Mouse (Mus musculus) neural tube, embryonic 12.5 days (tissue): ENCODE data around the gene Pip4k2a. TPM values are rescaled to one million over a fixed set of nuclear protein-coding genes. Genes with fewer than 3 reads are reported as not detected.
A peak's percentile ranks its signal among the peaks of the same experiment; 100 is the strongest.

Experiments used
- ATAC-seq: fragments of 200-750 bp; cut with Nextera tagmentation; 2 replicates; pipeline ENCODE4 v1.8.0; 2017; ENCODE audit warnings: low read depth, mild to moderate bottlenecking, moderate TSS enrichment, moderate library complexity; ENCODE audit not compliant: low FRiP score
- H3K27ac ChIP-seq: fragments of 300-500 bp; sonication (generic); 2 replicates; pipeline ENCODE4 v1.5.1; 2016
- H3K27me3 ChIP-seq: fragments of 300-500 bp; sonication (generic); replicated peaks from 2 replicates; pipeline ENCODE4 v1.6.1; 2016; ENCODE audit warnings: mild to moderate bottlenecking
- H3K36me3 ChIP-seq: fragments of 300-500 bp; sonication (generic); 2 replicates; pipeline ENCODE4 v1.6.1; 2016; ENCODE audit warnings: mild to moderate bottlenecking
- H3K4me1 ChIP-seq: fragments of 300-500 bp; sonication (generic); 2 replicates; pipeline ENCODE4 v1.6.1; 2016
- H3K4me2 ChIP-seq: fragments of 300-500 bp; sonication (generic); replicated peaks from 2 replicates; pipeline ENCODE4 v1.6.1; 2016; ENCODE audit warnings: mild to moderate bottlenecking
- H3K4me3 ChIP-seq: fragments of 300-500 bp; sonication (generic); 2 replicates; pipeline ENCODE4 v1.5.1; 2016
- H3K9ac ChIP-seq: fragments of 300-500 bp; sonication (generic); 2 replicates; pipeline ENCODE4 v1.6.1; 2016; ENCODE audit warnings: mild to moderate bottlenecking
- H3K9me3 ChIP-seq: fragments of 300-500 bp; sonication (generic); 2 replicates; pipeline ENCODE4 v1.6.1; 2016; ENCODE audit warnings: mild to moderate bottlenecking
- WGBS: fragments of 180-500 bp; shearing (Covaris S2); methylation state at CpG from one replicate; pipeline ENCODE4 v1.1.7; 2016; 5-methylcytosine and 5-hydroxymethylcytosine counted together
- polyA plus RNA-seq: library from polyadenylated mRNA; unstranded; fragments of >200 nt; fragmentation: Nextera tagmentation; extraction: Ambion mirVana; gene quantifications from 2 replicates; pipeline ENCODE4 v1.2.1, GENCODE M21; 2016

Gene Pip4k2a
- polyA plus RNA-seq, 1 experiment from 2014 or later: 15.1 TPM

DNA sequence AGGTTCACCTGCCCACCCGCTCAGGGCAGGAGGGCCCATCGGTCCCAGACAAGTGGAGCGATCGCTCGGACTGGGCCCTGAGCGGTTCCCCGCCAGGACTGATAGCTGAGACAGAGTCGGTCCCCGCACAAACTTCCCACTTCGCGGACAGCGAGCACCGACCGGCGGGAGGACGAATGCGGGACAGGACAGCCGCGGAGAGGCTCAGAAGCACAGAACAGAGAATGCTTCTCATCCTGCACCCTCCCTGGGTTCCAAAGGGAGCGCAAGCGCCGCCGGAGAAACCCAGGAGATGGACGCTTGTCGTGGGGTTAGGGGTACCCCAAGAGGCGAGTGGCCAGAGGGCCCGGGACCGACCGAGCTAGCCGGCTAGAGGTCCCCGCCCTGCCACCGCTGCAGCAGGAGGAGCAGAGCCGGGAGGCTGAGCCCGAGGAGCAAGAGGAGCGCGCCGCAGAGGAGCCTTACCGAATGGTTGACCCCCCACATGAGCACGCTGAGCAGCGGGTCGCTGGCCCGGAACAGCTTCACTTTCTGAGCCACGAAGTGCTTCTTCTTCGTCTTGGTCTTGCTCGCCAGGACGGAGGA is 447 bp downstream of the Pip4k2a start:
- WGBS: under 1% methylated on average over 46 of the region's 46 CpGs
- H3K27me3 ChIP-seq: no peaks in the 10 kb centered on the region
- no peaks in the 10 kb centered on the region for H3K9me3 ChIP-seq
- peak; percentile 80 for ATAC-seq
- H3K9ac ChIP-seq: peak overlapping the region; percentile 76
- H3K4me2 ChIP-seq: peak overlapping the region; percentile 97
- peak overlapping the region; percentile 83 for H3K27ac ChIP-seq
- peaks cover 10% of the 10 kb centered on the region; the same call in 1 of the 2 replicates for H3K4me1 ChIP-seq
- H3K4me3 ChIP-seq: peak overlapping the region; percentile 79
- H3K36me3 ChIP-seq: no peaks in the 10 kb centered on the region

DNA sequence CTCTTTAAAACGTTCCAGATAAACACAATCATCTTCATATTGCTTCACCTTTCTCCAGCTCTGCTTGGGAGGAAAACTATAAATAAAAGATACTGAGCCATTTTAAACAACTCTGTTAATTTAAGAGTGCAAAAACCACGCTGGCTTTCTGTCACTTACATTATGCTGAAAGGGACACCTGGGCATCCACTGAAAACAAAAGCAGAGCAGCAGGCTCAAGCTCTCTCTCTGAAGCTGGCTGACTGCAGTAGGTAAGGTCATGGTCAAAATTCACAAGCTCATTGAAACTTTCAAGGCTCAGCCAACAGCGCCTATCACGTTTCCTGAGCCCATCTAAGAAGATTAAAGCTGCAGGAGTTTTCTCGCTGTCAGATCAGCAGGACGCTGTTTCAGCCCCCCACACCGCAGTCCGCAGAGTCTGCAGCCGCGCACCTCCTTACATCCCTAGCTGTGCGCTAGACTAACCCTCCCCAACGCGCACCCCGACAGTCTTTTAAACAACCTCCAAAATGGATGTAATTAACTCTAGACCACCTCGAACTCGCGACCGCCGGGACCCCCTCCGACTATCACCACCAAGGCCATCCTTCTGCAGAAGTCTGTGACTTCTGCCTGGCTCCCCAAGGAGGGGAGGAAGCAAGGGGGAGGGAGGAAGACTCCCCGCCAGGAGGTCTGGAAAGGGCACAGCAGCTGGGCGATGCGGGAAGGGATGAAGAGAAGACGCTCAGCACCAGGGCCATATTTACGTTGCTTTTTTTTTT is 1.3 kb downstream of the Pip4k2a start:
- Histone ChIP-seq H3K4me1 (peaks cover 10% of the 10 kb centered on the region; the same call in 1 of the 2 replicates), H3K9me3 (no peaks in the 10 kb centered on the region), H3K4me3 (peak overlapping the region; percentile 79), H3K4me2 (peak overlapping the region; percentile 97), H3K27me3 (no peaks in the 10 kb centered on the region), H3K9ac (peak overlapping the region; percentile 76), H3K36me3 (no peaks in the 10 kb centered on the region), H3K27ac (no peak overlapping the region)
- under 1% methylated on average over 25 of the region's 25 CpGs for WGBS
- ATAC-seq: no peak

DNA sequence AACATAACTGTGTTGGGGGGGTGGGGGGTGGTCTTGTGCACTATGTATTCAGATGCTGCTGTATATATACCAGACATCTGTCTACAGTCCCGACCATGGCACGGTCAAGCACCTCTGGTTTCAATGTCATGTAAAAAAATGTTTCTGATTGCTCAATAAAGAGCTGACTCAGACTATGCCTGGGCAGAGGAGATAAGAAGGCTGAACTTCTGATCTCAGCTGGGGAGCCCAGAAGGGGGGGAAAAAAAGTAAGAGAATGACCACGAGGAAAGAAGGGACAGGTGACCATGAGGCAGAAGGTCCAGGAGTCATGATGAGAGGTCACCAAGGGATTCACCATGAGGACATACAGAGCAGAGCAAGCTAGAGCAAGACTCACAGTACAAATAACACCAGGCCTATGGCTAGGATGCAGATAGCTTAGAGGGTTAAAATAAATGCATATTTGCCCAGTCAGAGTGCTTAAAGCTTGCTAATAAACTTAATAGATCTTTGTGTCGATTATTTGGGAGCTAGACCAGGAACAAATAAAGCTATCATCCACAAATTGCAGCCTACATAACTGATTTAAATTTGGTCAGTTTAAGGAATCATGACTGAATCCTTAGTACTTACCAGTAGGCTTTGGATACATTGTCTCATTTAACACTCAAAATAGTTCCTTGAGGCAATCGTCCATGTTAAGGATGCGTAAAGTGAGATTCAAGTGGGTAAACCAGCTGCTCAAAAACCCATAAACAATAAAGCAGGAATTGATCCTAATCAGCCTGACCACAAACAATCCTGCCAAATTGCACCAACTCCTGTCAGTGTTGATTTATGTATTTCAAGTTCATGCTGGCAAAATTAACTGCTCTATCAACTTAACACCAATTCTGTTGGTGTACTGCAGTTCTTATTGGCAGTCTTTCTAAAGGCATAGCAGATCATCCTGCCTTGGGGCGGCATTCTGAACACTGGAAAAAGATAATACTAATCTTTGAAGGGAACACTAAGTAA is 5.1 kb downstream of the Pip4k2a start:
- H3K9me3 ChIP-seq: no peaks in the 10 kb centered on the region
- 75% methylated on average over 7 of the region's 7 CpGs for WGBS
- peaks cover 4% of the 10 kb centered on the region; the same call in 1 of the 2 replicates for H3K4me1 ChIP-seq
- H3K9ac ChIP-seq: no peak overlapping the region
- no peak overlapping the region for H3K4me3 ChIP-seq
- no peak for ATAC-seq
- H3K27me3 ChIP-seq: no peaks in the 10 kb centered on the region
- H3K36me3 ChIP-seq: no peaks in the 10 kb centered on the region
- H3K27ac ChIP-seq: no peak overlapping the region
- no peak overlapping the region for H3K4me2 ChIP-seq

DNA sequence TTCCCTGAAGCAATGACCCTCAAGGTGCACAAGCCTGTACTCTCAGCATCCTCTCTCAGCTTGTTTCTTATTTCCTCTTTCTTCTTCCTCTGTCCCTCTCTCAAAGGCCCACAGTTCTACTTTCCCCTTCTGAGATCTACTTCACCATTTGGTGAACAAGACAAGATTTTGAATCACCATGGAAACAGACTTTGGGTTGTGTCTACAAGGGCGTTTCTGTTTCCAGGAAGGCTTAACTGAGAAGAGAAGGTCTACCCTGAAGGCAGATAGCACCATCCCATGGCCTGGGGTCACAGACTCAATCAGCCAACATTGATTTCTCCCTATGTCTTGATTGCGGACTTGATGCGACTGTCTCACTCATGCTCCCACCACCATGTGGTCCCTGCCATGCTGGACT is 9.0 kb downstream of the Pip4k2a start:
- no peaks in the 10 kb centered on the region for H3K27me3 ChIP-seq
- no peak overlapping the region for H3K9ac ChIP-seq
- no peak overlapping the region for H3K4me3 ChIP-seq
- H3K36me3 ChIP-seq: no peaks in the 10 kb centered on the region
- no peaks in the 10 kb centered on the region for H3K9me3 ChIP-seq
- no peak overlapping the region for H3K27ac ChIP-seq
- no peak overlapping the region for H3K4me2 ChIP-seq
- no peak for ATAC-seq
- 90% methylated on average over 3 of the region's 3 CpGs for WGBS
- H3K4me1 ChIP-seq: no peaks in the 10 kb centered on the region

DNA sequence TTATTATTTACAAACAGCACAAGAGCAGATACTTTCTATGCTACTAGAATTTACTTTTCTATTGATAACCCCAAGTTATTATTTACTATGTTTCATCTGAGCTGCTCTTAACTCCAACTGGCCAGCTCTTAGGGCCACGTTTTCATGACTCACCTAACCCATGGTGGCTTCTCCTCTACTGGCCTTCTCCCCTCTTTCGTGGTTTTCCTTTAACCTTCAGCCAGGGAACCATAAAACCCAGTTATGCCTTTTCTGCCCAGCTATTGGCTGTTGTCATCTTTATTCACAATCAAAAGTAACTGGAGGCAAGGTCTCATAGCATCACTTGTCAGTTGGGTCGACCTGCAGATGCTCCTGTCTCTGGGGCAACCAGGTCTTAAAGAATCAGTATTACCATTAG is 12.4 kb downstream of the Pip4k2a start:
- no peaks in the 10 kb centered on the region for H3K4me1 ChIP-seq
- H3K4me2 ChIP-seq: no peak overlapping the region
- H3K27ac ChIP-seq: no peak overlapping the region
- no peaks in the 10 kb centered on the region for H3K9me3 ChIP-seq
- no peak for ATAC-seq
- no peak overlapping the region for H3K4me3 ChIP-seq
- no peak overlapping the region for H3K9ac ChIP-seq
- no peaks in the 10 kb centered on the region for H3K36me3 ChIP-seq
- WGBS: 91% methylated on average over 3 of the region's 3 CpGs
- no peaks in the 10 kb centered on the region for H3K27me3 ChIP-seq

DNA sequence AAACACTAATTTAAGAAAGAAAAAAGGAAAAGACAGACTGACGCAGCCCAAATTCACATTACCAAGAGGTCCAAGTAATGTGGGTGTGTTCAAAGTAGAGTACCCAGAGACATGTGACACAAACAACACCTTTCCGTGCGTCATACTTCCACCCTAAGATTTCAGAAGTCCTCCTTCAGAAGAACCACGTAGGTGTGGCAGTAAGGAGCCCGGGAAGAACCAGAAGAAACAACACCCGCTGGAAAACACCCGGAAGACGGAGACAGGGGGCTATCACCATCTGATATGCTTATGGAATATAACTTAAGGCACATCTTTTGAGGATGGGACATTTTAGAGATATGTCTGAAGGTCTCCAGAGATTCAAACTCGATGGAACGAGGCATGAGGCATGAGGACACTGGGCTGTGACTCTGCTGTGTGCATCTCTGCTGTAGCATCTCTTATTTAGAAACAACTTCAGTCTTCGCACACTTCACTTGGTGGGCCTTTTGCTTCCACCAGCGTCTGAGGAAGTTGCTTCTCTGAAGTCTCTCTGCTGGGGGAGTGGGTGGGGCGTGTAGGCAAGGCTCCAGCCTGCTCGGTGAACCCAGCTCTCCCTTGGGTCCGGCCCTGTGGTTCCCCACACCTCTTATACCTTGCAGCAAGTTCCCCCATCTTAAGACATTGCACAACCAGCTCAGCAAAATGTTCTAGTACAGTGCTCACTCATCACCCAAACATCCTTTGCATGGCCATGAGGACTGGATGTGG is 13.7 kb downstream of the Pip4k2a start:
- Histone ChIP-seq H3K4me3 (no peak overlapping the region), H3K9me3 (no peaks in the 10 kb centered on the region), H3K4me1 (peaks cover 9% of the 10 kb centered on the region; the same call in 1 of the 2 replicates), H3K36me3 (no peaks in the 10 kb centered on the region), H3K9ac (no peak overlapping the region), H3K27ac (no peak overlapping the region), H3K4me2 (no peak overlapping the region), H3K27me3 (no peaks in the 10 kb centered on the region)
- WGBS: 92% methylated on average over 15 of the region's 15 CpGs
- ATAC-seq: no peak

DNA sequence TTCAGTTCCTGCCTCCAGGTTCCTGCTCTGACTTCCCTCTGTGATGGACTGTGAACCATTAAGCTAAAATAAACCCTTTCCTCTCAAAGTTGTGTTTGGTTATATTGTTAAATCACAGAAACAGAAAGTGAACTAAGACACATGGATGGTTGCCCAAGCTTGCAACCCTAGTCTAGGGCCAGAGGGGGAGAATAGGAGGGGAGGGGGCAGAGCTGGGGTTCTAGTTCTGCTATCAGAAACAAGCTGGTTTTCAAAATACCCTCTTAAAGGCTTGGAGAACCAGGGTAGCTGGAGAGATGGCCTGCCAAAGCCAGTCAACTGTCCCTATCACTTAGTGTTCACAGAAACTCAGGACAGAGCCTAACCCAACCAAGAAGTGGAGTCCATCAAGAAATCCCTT is 14.4 kb downstream of the Pip4k2a start:
- no peaks in the 10 kb centered on the region for H3K27me3 ChIP-seq
- peaks cover 9% of the 10 kb centered on the region; the same call in 1 of the 2 replicates for H3K4me1 ChIP-seq
- no peak for ATAC-seq
- H3K36me3 ChIP-seq: no peaks in the 10 kb centered on the region
- no peaks in the 10 kb centered on the region for H3K9me3 ChIP-seq
- no peak overlapping the region for H3K4me2 ChIP-seq
- no peak overlapping the region for H3K4me3 ChIP-seq
- H3K9ac ChIP-seq: no peak overlapping the region
- no peak overlapping the region for H3K27ac ChIP-seq

DNA sequence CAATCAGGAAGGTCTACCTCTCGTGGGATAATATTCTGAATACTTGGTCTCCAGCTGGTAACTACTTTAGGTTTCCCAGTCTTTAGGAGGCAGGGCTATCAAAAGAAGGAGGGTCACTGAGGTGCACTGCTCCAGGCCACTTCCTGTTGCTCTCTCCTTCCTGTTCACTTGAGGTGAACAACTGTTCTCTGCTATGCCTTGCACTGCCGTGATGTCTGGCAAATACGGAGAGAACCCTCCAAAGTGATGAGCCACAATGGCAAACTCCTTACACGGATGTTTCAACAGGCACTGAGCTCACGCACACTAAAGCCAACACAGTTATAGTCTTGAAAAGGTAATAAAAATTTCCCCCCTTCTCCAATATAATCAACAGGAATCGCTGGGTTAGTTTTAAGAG is 15.3 kb downstream of the Pip4k2a start:
- ATAC-seq: no peak
- no peaks in the 10 kb centered on the region for H3K9me3 ChIP-seq
- WGBS: 80% methylated on average over 6 of the region's 6 CpGs
- H3K27ac ChIP-seq: no peak overlapping the region
- H3K36me3 ChIP-seq: no peaks in the 10 kb centered on the region
- no peaks in the 10 kb centered on the region for H3K27me3 ChIP-seq
- no peak overlapping the region for H3K4me2 ChIP-seq
- H3K9ac ChIP-seq: no peak overlapping the region
- H3K4me3 ChIP-seq: no peak overlapping the region
- peaks cover 9% of the 10 kb centered on the region; the same call in 1 of the 2 replicates for H3K4me1 ChIP-seq

DNA sequence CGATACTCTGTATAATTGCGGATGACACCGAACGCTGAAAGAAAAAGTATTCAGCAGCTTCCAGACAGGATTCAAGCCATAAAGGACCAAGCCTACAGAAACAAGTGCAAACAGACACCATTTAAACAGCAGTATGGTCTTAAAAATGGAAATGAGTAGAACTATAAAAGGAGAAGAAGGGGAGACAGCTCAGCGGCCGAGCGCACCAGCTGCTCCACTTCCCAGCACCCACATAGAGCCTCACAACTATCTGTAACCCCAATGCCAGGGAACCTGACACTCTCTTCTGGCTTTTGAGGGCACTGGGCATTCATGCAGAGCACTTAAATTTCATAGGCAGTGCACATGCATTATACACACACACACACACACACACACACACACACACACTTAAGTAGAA is 18.3 kb downstream of the Pip4k2a start:
- 0 out of 2 replicates have a peak overlapping the region, but pooled peaks have one; percentile 7 for H3K4me2 ChIP-seq
- H3K36me3 ChIP-seq: no peaks in the 10 kb centered on the region

DNA sequence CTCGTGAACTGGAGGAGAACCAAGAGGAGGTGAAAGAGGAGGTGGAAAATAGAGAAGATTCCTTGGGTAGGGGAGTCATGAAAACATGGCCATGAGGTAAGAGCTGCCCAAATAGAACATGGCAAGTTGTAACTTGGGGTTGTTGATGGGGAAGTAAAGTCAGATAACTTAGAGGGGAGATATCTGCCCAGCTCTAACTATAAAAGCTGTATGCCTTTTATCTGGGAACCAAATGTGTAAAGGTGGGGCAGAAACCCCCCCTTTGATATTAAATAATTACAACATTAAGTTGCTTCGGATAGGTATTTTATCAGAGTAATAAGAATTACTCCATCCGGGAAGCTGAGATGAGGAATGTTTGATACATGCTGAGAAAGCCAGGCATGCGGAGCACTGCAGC is 18.9 kb downstream of the Pip4k2a start:
- H3K27ac ChIP-seq: no peak overlapping the region
- H3K9ac ChIP-seq: no peak overlapping the region
- no peaks in the 10 kb centered on the region for H3K27me3 ChIP-seq
- H3K4me1 ChIP-seq: peaks cover 9% of the 10 kb centered on the region; the same call in 1 of the 2 replicates
- H3K36me3 ChIP-seq: no peaks in the 10 kb centered on the region
- no peak overlapping the region for H3K4me3 ChIP-seq
- 88% methylated on average over 4 of the region's 4 CpGs for WGBS
- no peak for ATAC-seq
- no peaks in the 10 kb centered on the region for H3K9me3 ChIP-seq
- H3K4me2 ChIP-seq: no peak overlapping the region

More for the DNA sequence above, 18.3 kb downstream of the Pip4k2a start:
- H3K27me3 ChIP-seq: no peaks in the 10 kb centered on the region
- H3K9me3 ChIP-seq: no peaks in the 10 kb centered on the region
- H3K27ac ChIP-seq: no peak overlapping the region
- no peak for ATAC-seq
- 47% methylated on average over 7 of the region's 7 CpGs for WGBS
- H3K4me1 ChIP-seq: peaks cover 9% of the 10 kb centered on the region; the same call in 1 of the 2 replicates
- H3K9ac ChIP-seq: no peak overlapping the region
- H3K4me3 ChIP-seq: no peak overlapping the region

DNA sequence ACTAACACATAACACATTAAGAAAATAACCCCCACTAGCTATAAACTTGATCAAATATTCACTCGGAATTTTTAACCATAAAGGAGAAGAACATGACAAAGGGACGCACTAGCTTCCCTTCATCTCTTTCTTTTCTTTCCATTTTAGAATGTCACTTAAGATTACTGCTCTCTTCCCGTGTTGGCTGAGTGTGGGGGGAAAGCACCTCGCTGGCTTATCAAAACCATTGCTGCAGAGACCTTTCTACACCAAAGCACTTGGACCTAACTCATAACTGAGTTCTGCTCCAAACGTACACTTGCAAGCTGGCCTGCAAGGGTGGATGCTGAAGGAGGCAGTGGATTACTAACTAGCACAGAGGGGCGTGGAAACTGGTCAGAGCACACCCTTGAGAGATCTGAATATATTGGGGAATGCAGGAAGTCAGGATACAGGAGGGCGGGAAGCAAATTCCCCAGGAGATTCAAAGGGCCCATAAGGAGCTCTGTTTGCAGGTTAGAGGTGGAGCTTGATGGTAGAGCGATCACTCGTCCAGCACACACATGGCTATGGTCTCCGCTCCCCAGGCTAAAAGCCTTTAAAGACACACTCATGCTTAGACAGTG is 20.6 kb downstream of the Pip4k2a start:
- no peak overlapping the region for H3K4me2 ChIP-seq
- WGBS: 90% methylated on average over 10 of the region's 10 CpGs
- H3K9me3 ChIP-seq: 0 out of 2 replicates have a peak, but pooled peaks cover 9% of the 10 kb centered on the region
- H3K4me3 ChIP-seq: no peak overlapping the region
- ATAC-seq: no peak
- no peaks in the 10 kb centered on the region for H3K36me3 ChIP-seq
- no peak overlapping the region for H3K27ac ChIP-seq
- no peak overlapping the region for H3K9ac ChIP-seq
- peaks cover 9% of the 10 kb centered on the region; the same call in 1 of the 2 replicates for H3K4me1 ChIP-seq
- H3K27me3 ChIP-seq: no peaks in the 10 kb centered on the region
